Mouse (Mus musculus): ENCODE measurements around the gene Itpkb. TPM values are rescaled to one million over a fixed set of nuclear protein-coding genes. Genes with fewer than 3 reads are reported as not detected.
A peak's percentile ranks its signal among the peaks of the same experiment; 100 is the strongest.

Itpkb gene
- polyA plus RNA-seq, 1 experiment from 2014 or later: 7.7 TPM

- H3K9ac ChIP-seq (ENCODE audit: low read depth, low read length): no peak overlapping the region
- no peaks in the 10 kb centered on the region for H3K9me3 ChIP-seq (ENCODE audit: control insufficient read depth, low read length)
- H3K27ac ChIP-seq (ENCODE audit: low read depth, low read length): no peak overlapping the region
- H3K4me3 ChIP-seq (ENCODE audit: low read length): no peak overlapping the region
- no peak for ATAC-seq (ENCODE audit: low FRiP score, low TSS enrichment)
- no peaks in the 10 kb centered on the region for H3K36me3 ChIP-seq (ENCODE audit: control insufficient read depth, insufficient read depth, low read length)
- H3K27me3 ChIP-seq (ENCODE audit: control insufficient read depth, insufficient read depth, low read length): no peaks in the 10 kb centered on the region
- H3K4me1 ChIP-seq (ENCODE audit: control insufficient read depth, insufficient read depth, low read length): 0 out of 2 replicates have a peak, but pooled peaks cover 7% of the 10 kb centered on the region
- H3K4me2 ChIP-seq (replicated peaks; ENCODE audit: low read depth, low read length): no peak overlapping the region
- 68% methylated on average over 6 of the region's 6 CpGs for WGBS
Observed at GRCm38 (mm10) chr1:180312286-180312685, 18.0 kb upstream of the Itpkb start.

GRCm38 (mm10) chr1:180312792-180313311 is 17.4 kb upstream of the Itpkb start:
- Histone ChIP-seq H3K27ac (ENCODE audit: low read depth, low read length) (no peak overlapping the region), H3K36me3 (ENCODE audit: control insufficient read depth, insufficient read depth, low read length) (no peaks in the 10 kb centered on the region), H3K4me2 (replicated peaks; ENCODE audit: low read depth, low read length) (no peak overlapping the region), H3K9ac (ENCODE audit: low read depth, low read length) (no peak overlapping the region), H3K4me3 (ENCODE audit: low read length) (no peak overlapping the region), H3K9me3 (ENCODE audit: control insufficient read depth, low read length) (no peaks in the 10 kb centered on the region), H3K4me1 (ENCODE audit: control insufficient read depth, insufficient read depth, low read length) (0 out of 2 replicates have a peak, but pooled peaks cover 7% of the 10 kb centered on the region), H3K27me3 (ENCODE audit: control insufficient read depth, insufficient read depth, low read length) (no peaks in the 10 kb centered on the region)
- 53% methylated on average over 6 of the region's 6 CpGs for WGBS
- ATAC-seq (ENCODE audit: low FRiP score, low TSS enrichment): no peak

GRCm38 (mm10) chr1:180313517-180314440 is 16.5 kb upstream of the Itpkb start:
- H3K4me3 ChIP-seq (ENCODE audit: low read length): peak overlapping the region; percentile 29
- H3K9ac ChIP-seq (ENCODE audit: low read depth, low read length): no peak overlapping the region
- WGBS: 9% methylated on average over 20 of the region's 20 CpGs
- ATAC-seq (ENCODE audit: low FRiP score, low TSS enrichment): peak; percentile 77
- no peaks in the 10 kb centered on the region for H3K36me3 ChIP-seq (ENCODE audit: control insufficient read depth, insufficient read depth, low read length)
- 0 out of 2 replicates have a peak, but pooled peaks cover 7% of the 10 kb centered on the region for H3K4me1 ChIP-seq (ENCODE audit: control insufficient read depth, insufficient read depth, low read length)
- no peaks in the 10 kb centered on the region for H3K27me3 ChIP-seq (ENCODE audit: control insufficient read depth, insufficient read depth, low read length)
- H3K27ac ChIP-seq (ENCODE audit: low read depth, low read length): no peak overlapping the region
- no peaks in the 10 kb centered on the region for H3K9me3 ChIP-seq (ENCODE audit: control insufficient read depth, low read length)
- H3K4me2 ChIP-seq (replicated peaks; ENCODE audit: low read depth, low read length): peak overlapping the region; percentile 60

GRCm38 (mm10) chr1:180314641-180315040 is 15.6 kb upstream of the Itpkb start:
- no peak overlapping the region for H3K9ac ChIP-seq (ENCODE audit: low read depth, low read length)
- H3K4me1 ChIP-seq (ENCODE audit: control insufficient read depth, insufficient read depth, low read length): 0 out of 2 replicates have a peak, but pooled peaks cover 7% of the 10 kb centered on the region
- no peak overlapping the region for H3K4me3 ChIP-seq (ENCODE audit: low read length)
- ATAC-seq (ENCODE audit: low FRiP score, low TSS enrichment): no peak
- H3K27me3 ChIP-seq (ENCODE audit: control insufficient read depth, insufficient read depth, low read length): no peaks in the 10 kb centered on the region
- no peaks in the 10 kb centered on the region for H3K36me3 ChIP-seq (ENCODE audit: control insufficient read depth, insufficient read depth, low read length)
- H3K27ac ChIP-seq (ENCODE audit: low read depth, low read length): no peak overlapping the region
- 86% methylated on average over 11 of the region's 11 CpGs for WGBS
- no peaks in the 10 kb centered on the region for H3K9me3 ChIP-seq (ENCODE audit: control insufficient read depth, low read length)
- no peak overlapping the region for H3K4me2 ChIP-seq (replicated peaks; ENCODE audit: low read depth, low read length)

- Histone ChIP-seq H3K9me3 (ENCODE audit: control insufficient read depth, low read length) (no peaks in the 10 kb centered on the region), H3K27ac (ENCODE audit: low read depth, low read length) (no peak overlapping the region), H3K9ac (ENCODE audit: low read depth, low read length) (no peak overlapping the region), H3K4me3 (ENCODE audit: low read length) (no peak overlapping the region), H3K36me3 (ENCODE audit: control insufficient read depth, insufficient read depth, low read length) (no peaks in the 10 kb centered on the region), H3K4me2 (replicated peaks; ENCODE audit: low read depth, low read length) (no peak overlapping the region), H3K27me3 (ENCODE audit: control insufficient read depth, insufficient read depth, low read length) (no peaks in the 10 kb centered on the region), H3K4me1 (ENCODE audit: control insufficient read depth, insufficient read depth, low read length) (0 out of 2 replicates have a peak, but pooled peaks cover 7% of the 10 kb centered on the region)
- ATAC-seq (ENCODE audit: low FRiP score, low TSS enrichment): no peak
- 81% methylated on average over 3 of the region's 3 CpGs for WGBS
Observed at GRCm38 (mm10) chr1:180315127-180315526, 15.2 kb upstream of the Itpkb start.

- H3K27ac ChIP-seq (ENCODE audit: low read depth, low read length): no peak overlapping the region
- H3K4me3 ChIP-seq (ENCODE audit: low read length): no peak overlapping the region
- 84% methylated on average over 4 of the region's 4 CpGs for WGBS
- no peaks in the 10 kb centered on the region for H3K9me3 ChIP-seq (ENCODE audit: control insufficient read depth, low read length)
- no peak for ATAC-seq (ENCODE audit: low FRiP score, low TSS enrichment)
- H3K36me3 ChIP-seq (ENCODE audit: control insufficient read depth, insufficient read depth, low read length): no peaks in the 10 kb centered on the region
- no peak overlapping the region for H3K9ac ChIP-seq (ENCODE audit: low read depth, low read length)
- no peaks in the 10 kb centered on the region for H3K27me3 ChIP-seq (ENCODE audit: control insufficient read depth, insufficient read depth, low read length)
- no peak overlapping the region for H3K4me2 ChIP-seq (replicated peaks; ENCODE audit: low read depth, low read length)
- 0 out of 2 replicates have a peak, but pooled peaks cover 7% of the 10 kb centered on the region for H3K4me1 ChIP-seq (ENCODE audit: control insufficient read depth, insufficient read depth, low read length)
Observed at GRCm38 (mm10) chr1:180317450-180317849, 12.8 kb upstream of the Itpkb start.

GRCm38 (mm10) chr1:180318407-180318806 is 11.9 kb upstream of the Itpkb start:
- Histone ChIP-seq H3K36me3 (ENCODE audit: control insufficient read depth, insufficient read depth, low read length) (no peaks in the 10 kb centered on the region), H3K4me1 (ENCODE audit: control insufficient read depth, insufficient read depth, low read length) (0 out of 2 replicates have a peak, but pooled peaks cover 3% of the 10 kb centered on the region), H3K9me3 (ENCODE audit: control insufficient read depth, low read length) (no peaks in the 10 kb centered on the region), H3K27me3 (ENCODE audit: control insufficient read depth, insufficient read depth, low read length) (no peaks in the 10 kb centered on the region), H3K9ac (ENCODE audit: low read depth, low read length) (no peak overlapping the region), H3K4me3 (ENCODE audit: low read length) (no peak overlapping the region), H3K27ac (ENCODE audit: low read depth, low read length) (no peak overlapping the region), H3K4me2 (replicated peaks; ENCODE audit: low read depth, low read length) (no peak overlapping the region)
- 81% methylated on average over 5 of the region's 5 CpGs for WGBS
- ATAC-seq (ENCODE audit: low FRiP score, low TSS enrichment): no peak

- no peak overlapping the region for H3K4me3 ChIP-seq (ENCODE audit: low read length)
- no peaks in the 10 kb centered on the region for H3K4me1 ChIP-seq (ENCODE audit: control insufficient read depth, insufficient read depth, low read length)
- peak; percentile 55; the same call in 1 of the 2 replicates for ATAC-seq (ENCODE audit: low FRiP score, low TSS enrichment)
- H3K27ac ChIP-seq (ENCODE audit: low read depth, low read length): no peak overlapping the region
- no peaks in the 10 kb centered on the region for H3K36me3 ChIP-seq (ENCODE audit: control insufficient read depth, insufficient read depth, low read length)
- no peaks in the 10 kb centered on the region for H3K27me3 ChIP-seq (ENCODE audit: control insufficient read depth, insufficient read depth, low read length)
- no peak overlapping the region for H3K4me2 ChIP-seq (replicated peaks; ENCODE audit: low read depth, low read length)
- H3K9ac ChIP-seq (ENCODE audit: low read depth, low read length): no peak overlapping the region
- H3K9me3 ChIP-seq (ENCODE audit: control insufficient read depth, low read length): no peaks in the 10 kb centered on the region
- 17% methylated on average over 10 of the region's 10 CpGs for WGBS
Observed at GRCm38 (mm10) chr1:180319895-180320294, 10.4 kb upstream of the Itpkb start.

GRCm38 (mm10) chr1:180322896-180323295 is 7.4 kb upstream of the Itpkb start:
- no peak overlapping the region for H3K27ac ChIP-seq (ENCODE audit: low read depth, low read length)
- H3K4me2 ChIP-seq (replicated peaks; ENCODE audit: low read depth, low read length): no peak overlapping the region
- 95% methylated on average over 3 of the region's 3 CpGs for WGBS
- ATAC-seq (ENCODE audit: low FRiP score, low TSS enrichment): no peak
- H3K4me3 ChIP-seq (ENCODE audit: low read length): no peak overlapping the region
- H3K9ac ChIP-seq (ENCODE audit: low read depth, low read length): no peak overlapping the region
- H3K27me3 ChIP-seq (ENCODE audit: control insufficient read depth, insufficient read depth, low read length): no peaks in the 10 kb centered on the region
- no peaks in the 10 kb centered on the region for H3K36me3 ChIP-seq (ENCODE audit: control insufficient read depth, insufficient read depth, low read length)
- H3K4me1 ChIP-seq (ENCODE audit: control insufficient read depth, insufficient read depth, low read length): no peaks in the 10 kb centered on the region
- no peaks in the 10 kb centered on the region for H3K9me3 ChIP-seq (ENCODE audit: control insufficient read depth, low read length)
